Mouse (Mus musculus): Measurements from ENCODE around the gene Ndufs8.

Ndufs8 gene

DNA sequence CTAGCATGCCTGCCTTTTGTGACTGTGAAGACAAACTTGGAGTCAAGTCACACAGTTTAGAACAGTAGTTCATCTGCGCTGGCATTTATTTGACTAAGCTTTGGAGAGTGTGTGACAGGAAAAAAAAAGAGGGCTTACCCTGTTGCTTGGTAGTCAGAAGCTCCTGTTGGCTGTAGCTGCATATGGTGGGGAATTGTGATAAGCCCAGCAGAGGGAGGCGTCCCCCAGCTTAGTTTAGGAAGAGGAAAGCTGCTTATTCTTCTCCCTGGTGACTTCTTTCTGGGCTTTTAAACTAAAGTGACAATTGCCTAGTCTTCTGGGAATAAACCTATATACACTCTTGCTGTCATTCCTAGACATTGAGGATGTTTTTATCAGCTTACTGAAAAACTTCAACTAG lies 49.9 kb downstream of the Ndufs8 start:
- no peak for DNase-seq (ENCODE audit: low read depth, low spot score)

Measured in 3T3-L1 (cell line).